Mouse (Mus musculus) small intestine, adult 2 months (tissue): ENCODE measurements at regions not wholly inside any gene's neighbourhood (a gene's known extent, or its start where the extent isn't known, plus 50 kb on each side); places are given as distances from the start of the nearest gene placed in this dataset.

Experiments used
- CTCF ChIP-seq: fragments of 200-500 bp; IDR thresholded peaks from 2 replicates; pipeline ENCODE4 v1.5.1; 2012; ENCODE audit warnings: low read depth, mild to moderate bottlenecking, control low read depth, inconsistent platforms, low read length, moderate library complexity, mixed read lengths; ENCODE audit not compliant: insufficient replicate concordance, insufficient read length; ENCODE audit errors: extremely low read depth
- POLR2A ChIP-seq: fragments of 200-500 bp; IDR thresholded peaks from 2 replicates; pipeline ENCODE4 v1.6.1; 2012; ENCODE audit warnings: low read depth, mild to moderate bottlenecking, control low read depth, inconsistent platforms, low read length, moderate library complexity

DNA sequence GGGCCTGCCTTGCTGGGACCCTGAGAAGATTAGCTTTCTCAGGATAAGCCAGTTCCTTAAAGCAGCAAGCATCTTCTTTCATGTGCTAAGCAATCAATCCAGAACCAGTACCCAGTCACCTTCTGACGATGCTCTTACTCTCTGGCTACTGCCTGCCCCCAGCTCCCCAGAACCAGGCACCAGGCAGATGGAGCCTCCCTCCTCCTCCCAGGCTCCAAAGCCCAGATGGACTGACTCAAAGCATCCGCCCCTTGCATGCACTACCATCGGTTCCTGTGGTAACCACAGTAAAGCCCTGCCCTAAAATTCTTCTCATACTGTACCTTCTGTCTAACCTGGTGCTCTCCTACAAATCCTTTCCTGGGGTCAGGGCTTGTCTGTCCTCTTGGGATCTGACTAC is 227.8 kb downstream of the Mex3b start:
- TF ChIP-seq POLR2A (no peak), CTCF (no peak)
